Comparison of ENCODE assay signal across 12 mouse cellular contexts in genomic region chr11:103627453-103627852, GRCm38 (mm10). TPM values are rescaled to one million over a fixed set of nuclear protein-coding genes. Genes with fewer than 3 reads are reported as not detected.
"Had no signal": no experiment of that assay in that cellular context is flagged by ENCODE, and none has a peak within 500 bp of the region (broad histone marks: within the 10 kb centered on the region; RNA-seq: fewer than 3 reads in every experiment).

No protein-coding gene starts in this region.

- DNase-seq: liver, embryonic 13.5 days; liver, postnatal 0 days; lung, adult 2 months; lung, postnatal 36 days; right cerebral cortex, postnatal 14 days; thymus, adult 18-20 months; thymus, postnatal 14 days; thymus, postnatal 4 days had no signal

RNA-seq across cellular contexts. Expression of gene Gm884, which starts 6.5 kb away (rescaled TPM):
- total RNA-seq: megakaryocyte progenitor cell, adult 5-6 weeks; neutrophil, adult 5-6 weeks had no signal

RNA-seq across cellular contexts. Expression of gene Lyzl6, which starts 11.2 kb away (rescaled TPM):
- total RNA-seq: megakaryocyte progenitor cell, adult 5-6 weeks; midbrain, postnatal 0 days; monocyte, adult 5-6 weeks; neutrophil, adult 5-6 weeks had no signal

RNA-seq across cellular contexts. Expression of gene Rprml, which starts 21.9 kb away (rescaled TPM):
- total RNA-seq: megakaryocyte progenitor cell, adult 5-6 weeks; monocyte, adult 5-6 weeks; neutrophil, adult 5-6 weeks had no signal
